Mouse (Mus musculus) hematopoietic stem cell, adult 5-6 weeks (primary cell): ENCODE results near the gene Tbc1d10c. TPM values are rescaled to one million over a fixed set of nuclear protein-coding genes. Genes with fewer than 3 reads are reported as not detected.

Experiments
- ATAC-seq, 2 experiments: fragments of 125-278 bp in 1 of 2; replicated peaks in 1 of 2; 2 replicates each; pipeline ENCODE4 v1.8.0; 2016 to 2017; ENCODE audit warnings: inconsistent platforms in 2 of 2, mild to moderate bottlenecking in 2 of 2, moderate number of reproducible peaks in 2 of 2, low read depth in 1 of 2, moderate TSS enrichment in 1 of 2; ENCODE audit not compliant: low FRiP score in 2 of 2, poor library complexity in 2 of 2, severe bottlenecking in 2 of 2, insufficient read depth in 1 of 2, low TSS enrichment in 1 of 2
- total RNA-seq: library from RNA; stranded (forward); fragments of 172-1452, 232-1000 nt; gene quantifications from 2 replicates; pipeline ENCODE4 v1.2.3, GENCODE M21; 2017

Tbc1d10c gene
- 59.8 and 70.8 TPM in 2 replicates for total RNA-seq

GRCm38 (mm10) chr19:4190831-4191334 is at the start of gene Tbc1d10c:
Gene Tbc1d10c, minus strand, starts transcription at chr19:4191284.
- peak; percentile 50 to 52; a peak in 3 of 4 replicates for ATAC-seq

GRCm38 (mm10) chr19:4240247-4240668 is 49.2 kb upstream of the Tbc1d10c start:
- no peak for ATAC-seq

GRCm38 (mm10) chr19:4234548-4234947 is 43.5 kb upstream of the Tbc1d10c start:
- ATAC-seq, result no peak

- no peak for ATAC-seq
Observed at GRCm38 (mm10) chr19:4232651-4233050, 41.6 kb upstream of the Tbc1d10c start.

GRCm38 (mm10) chr19:4232186-4232572 is 41.1 kb upstream of the Tbc1d10c start:
- 0 out of 4 replicates have a peak, but pooled peaks of 1 of the 2 experiments have one; percentile 2 for ATAC-seq

GRCm38 (mm10) chr19:4231253-4232185 is 40.4 kb upstream of the Tbc1d10c start, which contains the start of gene Pold4:
Gene Pold4, plus strand, starts transcription at chr19:4231899.
- ATAC-seq, result peak; percentile 88 to 89

- no peak for ATAC-seq
Observed at GRCm38 (mm10) chr19:4230415-4230814, 39.3 kb upstream of the Tbc1d10c start.

- no peak for ATAC-seq
Observed at GRCm38 (mm10) chr19:4229451-4230076, 38.5 kb upstream of the Tbc1d10c start.

GRCm38 (mm10) chr19:4228891-4229290 is 37.8 kb upstream of the Tbc1d10c start:
- no peak for ATAC-seq

- peak; percentile 40 to 41; a peak in 3 of 4 replicates for ATAC-seq
Observed at GRCm38 (mm10) chr19:4227894-4228678, 37.0 kb upstream of the Tbc1d10c start.

GRCm38 (mm10) chr19:4227446-4227845 is 36.4 kb upstream of the Tbc1d10c start:
- no peak for ATAC-seq

GRCm38 (mm10) chr19:4226779-4227178 is 35.7 kb upstream of the Tbc1d10c start:
- ATAC-seq, result no peak

- ATAC-seq, result peak; percentile 72 to 90
Observed at GRCm38 (mm10) chr19:4222165-4222564, 31.1 kb upstream of the Tbc1d10c start.

GRCm38 (mm10) chr19:4220957-4221743 is 30.1 kb upstream of the Tbc1d10c start:
- 0 out of 4 replicates have a peak, but pooled peaks of 1 of the 2 experiments have one; percentile 12 for ATAC-seq

GRCm38 (mm10) chr19:4220416-4220815 is 29.3 kb upstream of the Tbc1d10c start:
- ATAC-seq, result no peak

- no peak for ATAC-seq
Observed at GRCm38 (mm10) chr19:4219943-4220342, 28.9 kb upstream of the Tbc1d10c start.

- no peak for ATAC-seq
Observed at GRCm38 (mm10) chr19:4218784-4219183, 27.7 kb upstream of the Tbc1d10c start.
